Mouse (Mus musculus) hindbrain, postnatal 0 days (tissue): ENCODE data around the gene Pnmt. TPM values are rescaled to one million over a fixed set of nuclear protein-coding genes. Genes with fewer than 3 reads are reported as not detected.

Source experiments
- ATAC-seq: fragments of 200-750 bp; cut with Nextera tagmentation; 2 replicates; pipeline ENCODE4 v1.8.0; 2017; ENCODE audit warnings: mild to moderate bottlenecking, moderate TSS enrichment, moderate library complexity
- DNase-seq: peaks from one replicate; pipeline ENCODE4 v3.0.0-alpha.2; 2015; ENCODE audit warnings: low spot score
- H3K27ac ChIP-seq: fragments of 300-500 bp; sonication (generic); 2 replicates; pipeline ENCODE4 v1.5.1; 2014; ENCODE audit warnings: mild to moderate bottlenecking
- H3K27me3 ChIP-seq: fragments of 300-500 bp; sonication (generic); 2 replicates; pipeline ENCODE4 v1.6.1; 2014; ENCODE audit warnings: low read length, mixed read lengths; ENCODE audit not compliant: insufficient read depth
- H3K36me3 ChIP-seq: fragments of 300-500 bp; sonication (generic); 2 replicates; pipeline ENCODE4 v1.6.1; 2014; ENCODE audit warnings: low read length, mixed read lengths; ENCODE audit not compliant: insufficient read depth
- H3K4me1 ChIP-seq: fragments of 300-500 bp; sonication (generic); 2 replicates; pipeline ENCODE4 v1.6.1; 2014; ENCODE audit warnings: antibody characterized with exemption, low read length, mixed read lengths; ENCODE audit not compliant: insufficient read depth
- H3K4me2 ChIP-seq: fragments of 300-500 bp; sonication (generic); 2 replicates; pipeline ENCODE4 v1.6.1; 2014; ENCODE audit warnings: low read depth, mild to moderate bottlenecking, low read length, moderate library complexity, mixed read lengths
- H3K4me3 ChIP-seq: fragments of 300-500 bp; sonication (generic); 2 replicates; pipeline ENCODE4 v1.5.1; 2014; ENCODE audit warnings: low read length
- H3K9ac ChIP-seq: fragments of 300-500 bp; sonication (generic); replicated peaks from 2 replicates; pipeline ENCODE4 v1.6.1; 2014; ENCODE audit warnings: mild to moderate bottlenecking, low read length, moderate library complexity, mixed read lengths
- H3K9me3 ChIP-seq: fragments of 300-500 bp; sonication (generic); 2 replicates; pipeline ENCODE4 v1.6.1; 2016; ENCODE audit warnings: low read length, mixed read lengths
- CTCF ChIP-seq: IDR thresholded peaks from 2 replicates; pipeline ENCODE4 v1.5.1; 2016; ENCODE audit warnings: antibody characterized with exemption, control low read depth, low read depth
- WGBS: fragments of 180-500 bp; shearing (Covaris S2); extraction: QIAGEN DNeasy Blood & Tissue Kit; methylation state at CpG from one replicate; pipeline ENCODE4 v1.1.7; 2014; 5-methylcytosine and 5-hydroxymethylcytosine counted together
- polyA plus RNA-seq: library from polyadenylated mRNA; unstranded; fragments of >200 nt; fragmentation: Nextera tagmentation; extraction: Ambion mirVana; gene quantifications from 2 replicates; pipeline ENCODE4 v1.2.1, GENCODE M21; 2015
- total RNA-seq: library from RNA; depleted of rRNA; stranded (reverse); fragments of >200 nt; gene quantifications from 2 replicates; pipeline ENCODE4 v1.2.3, GENCODE M21; 2014

Gene Pnmt
- total and polyA plus RNA-seq, 2 experiments from 2014 or later = 5.4 TPM

DNA sequence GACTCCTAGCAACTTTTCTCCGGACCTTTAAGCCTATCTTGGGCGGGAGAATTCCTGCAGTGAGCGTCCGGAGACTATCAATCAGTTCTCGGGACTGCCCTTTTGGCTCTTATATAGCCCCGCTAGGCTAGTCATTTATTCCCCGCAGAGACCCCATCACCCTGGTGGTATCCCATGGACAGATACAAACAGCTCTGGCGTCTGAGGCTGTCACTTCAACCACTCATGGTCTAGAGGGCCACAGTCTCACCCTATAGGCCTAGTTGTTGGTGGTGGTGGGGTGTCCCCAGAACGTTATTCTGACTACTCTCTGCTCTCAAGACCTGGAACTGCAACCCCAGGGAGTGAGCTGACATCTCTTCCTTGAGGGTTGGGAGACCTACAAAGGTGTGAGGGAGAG is 36.9 kb upstream of the Pnmt start:
- H3K9ac ChIP-seq = no peak overlapping the region
- ATAC-seq (no peak), DNase-seq (no peak)
- no peak for TF ChIP-seq CTCF
- H3K27me3 ChIP-seq = peaks cover 30% of the 10 kb centered on the region
- H3K4me1 ChIP-seq = peaks cover 10% of the 10 kb centered on the region; the same call in 1 of the 2 replicates
- H3K9me3 ChIP-seq = no peaks in the 10 kb centered on the region
- WGBS = 8% methylated on average over 9 of the region's 9 CpGs
- no peak overlapping the region for H3K27ac ChIP-seq
- no peaks in the 10 kb centered on the region for H3K36me3 ChIP-seq
- peak overlapping the region; percentile 94 for H3K4me2 ChIP-seq
- H3K4me3 ChIP-seq = peak overlapping the region; percentile 53

DNA sequence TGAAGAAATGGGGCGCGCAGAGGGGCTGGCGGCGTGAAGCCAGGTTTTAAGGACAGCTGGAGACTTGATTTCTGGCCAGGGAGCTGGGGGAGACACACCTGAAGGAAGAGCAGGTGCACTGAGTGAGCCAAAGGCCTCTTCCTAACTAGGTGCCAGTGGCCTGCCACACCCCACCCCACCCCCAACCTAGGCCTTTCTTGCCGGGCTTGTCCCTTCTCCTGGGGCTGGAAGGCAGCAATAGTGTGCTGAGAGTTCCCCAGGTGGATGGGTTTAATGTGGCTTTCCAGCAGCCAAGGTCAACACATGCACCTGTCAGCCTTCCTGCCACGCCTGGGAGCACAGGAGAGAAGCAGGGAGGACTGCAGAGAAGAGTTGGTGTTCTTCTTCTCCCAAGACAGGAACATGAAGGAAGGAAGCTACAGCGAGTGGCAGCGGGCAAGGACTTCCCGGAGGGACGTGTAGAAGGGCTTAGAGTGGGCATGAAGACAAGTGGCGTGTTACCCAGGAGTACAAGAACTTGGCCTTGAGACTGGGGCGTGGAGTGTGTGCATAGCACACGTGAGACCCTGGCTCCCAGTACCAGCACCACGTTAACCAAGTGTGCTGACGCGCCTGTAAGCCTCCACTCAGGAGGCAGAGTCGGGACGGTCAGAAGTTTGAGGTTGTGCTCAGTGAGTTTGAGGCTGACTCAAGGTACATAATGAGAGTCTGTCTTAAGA is 33.8 kb upstream of the Pnmt start:
- Histone ChIP-seq H3K36me3 (no peaks in the 10 kb centered on the region), H3K9me3 (no peaks in the 10 kb centered on the region), H3K27me3 (peaks cover 30% of the 10 kb centered on the region), H3K4me3 (no peak overlapping the region), H3K4me2 (no peak overlapping the region), H3K27ac (no peak overlapping the region), H3K9ac (no peak overlapping the region), H3K4me1 (peaks cover 8% of the 10 kb centered on the region; the same call in 1 of the 2 replicates)
- TF ChIP-seq CTCF = no peak
- WGBS = 78% methylated on average over 18 of the region's 18 CpGs
- ATAC-seq = no peak
- no peak for DNase-seq

DNA sequence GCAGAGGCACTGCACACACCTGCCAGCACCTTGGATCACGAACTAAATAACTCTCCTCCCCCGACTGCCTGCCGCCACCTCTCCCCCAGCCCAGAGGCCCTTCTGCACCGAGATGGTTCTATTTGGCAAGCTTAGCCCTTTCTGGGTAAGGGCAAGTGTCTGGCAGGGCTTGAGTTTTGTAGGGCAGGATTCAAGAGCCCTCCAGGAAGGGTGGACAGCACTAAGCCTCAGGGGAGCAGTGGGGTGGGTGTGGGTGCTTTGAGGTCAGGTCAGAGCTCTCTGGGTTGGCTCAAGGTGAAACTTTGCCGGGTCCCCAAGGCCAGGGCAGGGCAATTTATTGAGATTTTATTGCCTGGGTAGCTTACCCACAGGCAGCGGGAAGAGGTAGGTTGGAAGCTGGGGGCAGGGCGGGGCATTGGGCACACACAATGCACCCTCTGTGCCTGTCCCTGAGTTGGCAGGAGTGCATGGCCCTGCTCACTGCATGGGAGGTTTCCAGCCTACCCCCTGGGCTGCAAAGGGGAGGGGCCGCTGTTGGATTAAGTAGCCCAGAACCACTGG is 32.5 kb upstream of the Pnmt start:
- Histone ChIP-seq H3K36me3 (no peaks in the 10 kb centered on the region), H3K27ac (no peak overlapping the region), H3K4me2 (no peak overlapping the region), H3K9ac (no peak overlapping the region), H3K27me3 (peaks cover 26% of the 10 kb centered on the region), H3K4me1 (no peaks in the 10 kb centered on the region), H3K4me3 (no peak overlapping the region), H3K9me3 (no peaks in the 10 kb centered on the region)
- no peak for TF ChIP-seq CTCF
- 36% methylated on average over 8 of the region's 8 CpGs for WGBS
- DNase-seq = no peak
- ATAC-seq = no peak

DNA sequence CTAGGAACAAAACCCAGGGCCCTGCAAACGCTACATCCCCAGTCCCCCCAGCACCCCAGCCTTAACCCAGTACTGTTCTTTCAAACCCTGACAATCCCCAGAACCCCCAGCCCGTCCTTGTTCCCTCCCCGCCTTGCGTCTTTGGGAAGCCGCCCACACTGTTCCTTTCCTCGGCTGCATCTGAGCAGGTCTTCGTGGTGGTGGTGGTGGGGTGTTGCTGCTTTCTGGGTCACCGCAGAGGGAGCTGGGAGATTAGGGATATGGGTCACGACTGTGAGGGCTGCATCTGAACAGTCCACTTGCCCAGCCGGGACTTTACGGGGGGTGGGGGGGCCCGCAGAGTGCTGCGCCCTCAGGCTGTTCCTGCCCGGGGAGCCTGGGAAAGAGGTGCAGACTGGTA is 31.8 kb upstream of the Pnmt start:
- peaks cover 6% of the 10 kb centered on the region for H3K4me1 ChIP-seq

DNA sequence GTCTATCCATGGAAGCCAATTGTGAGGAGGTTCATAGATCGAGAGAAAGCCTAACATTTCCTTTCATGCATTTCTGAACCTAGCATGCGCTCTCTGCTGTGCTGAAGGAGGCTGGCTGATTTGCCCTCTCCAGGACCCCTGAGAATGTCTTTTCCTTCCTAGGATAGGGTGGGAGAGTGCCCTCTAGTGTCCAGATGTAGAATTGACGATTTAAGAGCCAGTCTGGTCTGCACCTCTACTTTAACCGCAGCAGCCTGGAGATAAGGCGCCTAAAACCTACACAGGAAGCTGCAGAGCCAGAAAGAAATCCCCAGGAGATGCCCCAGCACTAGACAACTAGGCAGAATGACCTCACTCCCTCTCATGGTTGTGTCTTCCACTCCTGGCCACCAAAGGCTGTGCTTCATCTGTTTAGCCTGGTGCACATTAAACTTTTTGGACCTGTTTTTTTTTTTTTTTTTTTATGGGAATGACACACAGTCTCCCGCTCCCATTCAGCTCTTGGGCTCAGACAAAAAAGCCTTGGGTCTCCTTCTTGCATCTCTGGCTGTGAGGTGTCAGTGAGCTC is 30.4 kb upstream of the Pnmt start:
- Histone ChIP-seq H3K4me3 (no peak overlapping the region), H3K4me1 (peaks cover 7% of the 10 kb centered on the region), H3K9me3 (no peaks in the 10 kb centered on the region), H3K36me3 (no peaks in the 10 kb centered on the region), H3K4me2 (no peak overlapping the region), H3K27me3 (peaks cover 8% of the 10 kb centered on the region; the same call in 1 of the 2 replicates), H3K9ac (no peak overlapping the region), H3K27ac (no peak overlapping the region)
- DNase-seq (peak; percentile 88), ATAC-seq (no peak)
- peak; percentile 84 for TF ChIP-seq CTCF
- WGBS = 15% methylated on average over 6 of the region's 6 CpGs

More for the DNA sequence above, 31.8 kb upstream of the Pnmt start:
- Histone ChIP-seq H3K36me3 (no peaks in the 10 kb centered on the region), H3K9ac (no peak overlapping the region), H3K4me3 (no peak overlapping the region), H3K9me3 (no peaks in the 10 kb centered on the region), H3K27me3 (peaks cover 19% of the 10 kb centered on the region), H3K27ac (no peak overlapping the region), H3K4me2 (no peak overlapping the region)
- ATAC-seq (no peak), DNase-seq (no peak)
- TF ChIP-seq CTCF = no peak
- 68% methylated on average over 14 of the region's 14 CpGs for WGBS

DNA sequence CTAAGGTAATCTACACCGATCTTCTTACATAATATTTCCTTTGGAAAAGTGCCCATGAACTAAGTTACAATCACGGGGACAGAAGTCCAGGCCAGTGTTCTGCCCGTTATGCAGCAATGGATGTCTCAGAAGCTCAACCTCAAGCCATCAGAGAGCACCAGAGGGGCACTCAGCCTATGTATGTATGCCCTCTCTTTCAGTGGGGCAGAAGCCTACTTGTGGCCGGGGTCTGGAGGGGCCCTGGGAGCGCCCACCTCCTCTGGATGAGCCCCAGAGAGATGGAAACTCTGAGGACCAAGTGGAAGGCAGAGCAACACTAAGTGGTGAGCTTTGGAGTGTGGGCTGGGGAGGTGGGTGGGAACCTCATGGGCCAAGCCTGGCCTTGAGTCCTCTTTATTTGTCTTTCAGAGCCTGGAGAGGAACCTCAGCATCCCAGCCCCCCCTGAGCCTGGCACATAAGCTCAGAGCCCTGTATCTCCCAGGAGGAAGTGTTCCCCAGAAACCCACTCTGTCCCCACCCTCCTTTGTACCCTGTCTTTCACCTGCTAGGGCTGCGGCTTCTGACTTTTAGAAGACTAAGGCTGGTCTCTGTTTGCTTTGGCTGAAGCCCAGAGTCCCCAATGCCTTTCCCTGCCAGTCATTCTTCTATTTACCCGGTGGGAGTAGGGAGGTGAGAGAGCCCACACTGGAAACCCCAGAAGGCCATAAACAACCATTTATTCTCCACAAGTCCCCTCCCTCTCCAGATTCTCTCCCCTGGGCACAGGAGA is 29.4 kb upstream of the Pnmt start:
- Histone ChIP-seq H3K9ac (no peak overlapping the region), H3K4me2 (no peak overlapping the region), H3K4me1 (peaks cover 7% of the 10 kb centered on the region), H3K4me3 (no peak overlapping the region), H3K27ac (no peak overlapping the region), H3K9me3 (no peaks in the 10 kb centered on the region), H3K27me3 (0 out of 2 replicates have a peak, but pooled peaks cover 5% of the 10 kb centered on the region), H3K36me3 (no peaks in the 10 kb centered on the region)
- WGBS = 77% methylated on average over 7 of the region's 7 CpGs
- no peak for TF ChIP-seq CTCF
- DNase-seq (no peak), ATAC-seq (no peak)
